Mouse (Mus musculus) kidney, adult 10 weeks (tissue): ENCODE data around the gene Rnf26. TPM values are rescaled to one million over a fixed set of nuclear protein-coding genes. Genes with fewer than 3 reads are reported as not detected.

Source experiments
- polyA plus RNA-seq: library from polyadenylated mRNA; stranded (reverse); fragments of 350-450 nt; fragmentation: Illumina TruSeq; extraction: RNeasy Lipid Tissue Mini Kit (QIAGEN cat#74804); gene quantifications from one replicate; pipeline ENCODE4 v1.2.3, GENCODE M21; 2014; ENCODE audit warnings: low read depth, low replicate concordance

Gene Rnf26
- polyA plus RNA-seq: 1.7 TPM

DNA sequence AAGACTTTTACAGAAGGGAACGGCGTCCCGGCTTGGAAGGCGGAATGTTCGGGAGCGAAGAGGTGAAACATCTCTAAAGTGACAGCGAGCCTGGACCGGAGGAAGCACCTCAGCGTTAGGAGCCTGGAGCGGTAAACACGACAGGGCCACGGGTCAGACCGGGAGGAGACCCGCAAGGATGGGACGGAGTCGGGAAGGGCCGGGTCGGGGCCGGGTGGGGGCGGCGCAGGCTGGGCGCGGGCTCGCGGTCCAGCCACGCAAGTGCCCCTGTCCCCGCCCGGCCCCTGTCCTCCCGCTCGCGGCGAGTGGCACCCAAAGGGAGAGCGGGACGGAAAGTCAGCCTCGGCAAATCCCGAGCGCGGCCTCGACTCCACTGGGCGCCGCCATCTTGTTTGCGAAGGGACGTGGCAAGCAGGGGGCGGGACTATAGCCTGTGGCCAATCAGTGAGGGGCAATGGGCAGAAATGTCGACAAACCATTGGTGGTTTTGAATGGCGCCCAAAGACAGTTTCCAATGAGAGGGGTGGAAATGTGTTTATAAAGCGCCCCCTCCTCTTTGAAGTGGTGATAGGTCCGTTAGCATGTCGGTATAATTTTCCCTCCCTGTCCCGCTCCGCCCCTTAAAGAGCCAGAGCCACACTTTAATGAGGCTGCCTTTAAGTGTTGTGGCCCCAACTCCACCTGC is at the start of gene Rnf26, which contains the start of gene Gm49380:
Rnf26 (minus strand) TSS at position 413 of the 685 bp plus-strand sequence.
Gm49380 (minus strand) TSS at position 396 of the 685 bp plus-strand sequence.

GRCm38 (mm10) chr9:44134101-44134850 is 21.0 kb upstream of the Rnf26 start, which contains the start of gene Mcam:
Gene Mcam, plus strand, starts transcription at chr9:44134469.

GRCm38 (mm10) chr9:44107110-44107509 is 6.2 kb downstream of the Rnf26 start, which contains the start of gene C1qtnf5:
Gene C1qtnf5, plus strand, starts transcription at chr9:44107245.

GRCm38 (mm10) chr9:44101490-44101889 is 11.8 kb downstream of the Rnf26 start, which contains the start of gene Mfrp:
Gene Mfrp, plus strand, starts transcription at chr9:44101729.

DNA sequence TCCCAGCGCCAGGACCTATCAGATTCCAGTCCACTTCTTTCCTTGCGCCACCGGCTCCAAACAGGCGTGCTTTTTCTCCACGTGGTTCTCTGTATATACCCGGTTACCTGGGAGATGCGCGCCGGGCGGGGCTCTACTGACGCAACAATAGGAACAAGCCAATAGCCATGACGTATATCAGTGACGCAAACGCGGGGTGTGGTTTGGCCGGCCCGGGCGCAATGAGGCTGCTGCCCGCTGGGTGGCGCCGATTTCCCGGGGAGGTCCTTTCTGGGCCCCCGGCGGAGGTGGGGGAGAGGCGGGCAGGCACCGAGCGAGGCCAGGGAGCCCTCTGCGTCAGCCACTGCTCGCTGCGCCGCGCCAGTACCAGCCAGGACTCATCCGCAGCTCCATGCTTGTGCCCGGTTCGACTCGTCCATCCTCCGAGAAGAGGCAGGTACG is 46.5 kb downstream of the Rnf26 start, which contains the start of gene Usp2:
Usp2 (plus strand) TSS at position 237 of the 441 bp plus-strand sequence.

Other genes with a start within 250 kb of the Rnf26 start
- gene Thy1, start 70.1 kb downstream of the Rnf26 start, polyA plus RNA-seq: not detected
- 23.0 TPM for gene Usp2, start 46.5 kb downstream of the Rnf26 start, polyA plus RNA-seq
- gene Mfrp, start 11.8 kb downstream of the Rnf26 start, polyA plus RNA-seq: 0.12 TPM
- gene C1qtnf5, start 6.3 kb downstream of the Rnf26 start, polyA plus RNA-seq: not detected
- gene Gm49380, start within 50 bp of the Rnf26 start, polyA plus RNA-seq: 0.24 TPM
- 6.2 TPM for gene Mcam, start 21.0 kb upstream of the Rnf26 start, polyA plus RNA-seq
- 16.9 TPM for gene Cbl, start 120.5 kb upstream of the Rnf26 start, polyA plus RNA-seq
- gene Ccdc153, start 127.2 kb upstream of the Rnf26 start, polyA plus RNA-seq: not detected
- gene Pdzd3, start 138.0 kb upstream of the Rnf26 start, polyA plus RNA-seq: 9.0 TPM
- gene Nlrx1, start 155.1 kb upstream of the Rnf26 start, polyA plus RNA-seq: 0.12 TPM
- not detected for gene Abcg4, start 175.1 kb upstream of the Rnf26 start, polyA plus RNA-seq
- 6.8 TPM for gene Hinfp, start 192.2 kb upstream of the Rnf26 start, polyA plus RNA-seq
- gene C2cd2l, start 206.8 kb upstream of the Rnf26 start, polyA plus RNA-seq: 3.3 TPM
- gene Dpagt1, start 212.5 kb upstream of the Rnf26 start, polyA plus RNA-seq: 7.5 TPM
- 1.1 TPM for gene H2afx, start 221.2 kb upstream of the Rnf26 start, polyA plus RNA-seq
- 24.3 TPM for gene Hmbs, start 230.7 kb upstream of the Rnf26 start, polyA plus RNA-seq
- gene Vps11, start 248.2 kb upstream of the Rnf26 start, polyA plus RNA-seq: 9.7 TPM